Mouse (Mus musculus) layer of hippocampus, adult 11-12 months (tissue): ENCODE results near the gene Pros1.
A peak's percentile ranks its signal among the peaks of the same experiment; 100 is the strongest.

ENCODE experiments used
- DNase-seq: peaks from one replicate; pipeline ENCODE4 v3.0.0; 2022; ENCODE audit warnings: low spot score

Gene Pros1

DNA sequence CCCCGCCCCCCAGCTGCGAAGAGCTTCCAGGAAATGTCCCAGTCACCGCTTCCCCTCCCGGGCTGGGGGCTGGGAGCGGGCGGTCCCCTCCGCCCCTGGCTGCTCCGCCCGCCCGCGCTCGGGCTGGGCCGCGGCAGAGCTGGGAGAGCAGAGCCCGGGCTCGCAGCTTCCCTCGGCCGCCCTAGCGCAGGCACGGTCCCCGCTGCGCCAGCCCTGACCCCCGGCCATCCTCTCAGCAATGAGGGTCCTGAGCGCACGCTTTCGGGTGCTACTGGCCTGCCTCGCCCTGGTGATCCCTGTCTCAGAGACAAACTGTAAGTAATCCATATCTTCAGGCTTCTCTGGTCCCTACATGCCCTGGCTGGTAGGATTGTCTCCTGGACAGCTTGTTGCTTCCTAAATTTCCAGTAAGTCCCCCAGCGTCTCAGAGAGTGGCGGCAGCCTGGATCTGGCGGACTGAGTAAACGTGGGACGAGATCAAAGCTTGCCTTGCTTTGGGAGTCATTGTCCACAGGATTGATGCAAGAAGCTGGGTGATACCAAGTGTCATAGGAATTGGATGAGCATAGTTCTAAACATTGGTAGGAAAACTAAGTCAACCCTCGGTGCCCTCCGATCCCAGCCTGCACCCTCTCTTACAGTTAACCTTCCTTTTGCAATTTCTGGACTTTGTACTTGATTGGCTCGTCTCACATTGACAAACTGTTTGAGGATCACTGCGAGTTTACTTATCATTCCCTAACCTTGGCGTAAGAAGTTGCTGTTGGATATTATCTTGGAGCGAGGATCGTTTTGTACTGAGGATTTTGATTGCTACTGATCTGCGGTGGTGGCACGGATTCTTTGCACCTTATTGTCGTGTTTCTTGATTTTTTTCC is at the start of gene Pros1:
Pros1 (plus strand) TSS at position 117 of the 878 bp plus-strand sequence.
- DNase-seq, result peak; percentile 41

GRCm38 (mm10) chr16:62804621-62805020 is 49.5 kb upstream of the Pros1 start:
- no peak for DNase-seq

DNA sequence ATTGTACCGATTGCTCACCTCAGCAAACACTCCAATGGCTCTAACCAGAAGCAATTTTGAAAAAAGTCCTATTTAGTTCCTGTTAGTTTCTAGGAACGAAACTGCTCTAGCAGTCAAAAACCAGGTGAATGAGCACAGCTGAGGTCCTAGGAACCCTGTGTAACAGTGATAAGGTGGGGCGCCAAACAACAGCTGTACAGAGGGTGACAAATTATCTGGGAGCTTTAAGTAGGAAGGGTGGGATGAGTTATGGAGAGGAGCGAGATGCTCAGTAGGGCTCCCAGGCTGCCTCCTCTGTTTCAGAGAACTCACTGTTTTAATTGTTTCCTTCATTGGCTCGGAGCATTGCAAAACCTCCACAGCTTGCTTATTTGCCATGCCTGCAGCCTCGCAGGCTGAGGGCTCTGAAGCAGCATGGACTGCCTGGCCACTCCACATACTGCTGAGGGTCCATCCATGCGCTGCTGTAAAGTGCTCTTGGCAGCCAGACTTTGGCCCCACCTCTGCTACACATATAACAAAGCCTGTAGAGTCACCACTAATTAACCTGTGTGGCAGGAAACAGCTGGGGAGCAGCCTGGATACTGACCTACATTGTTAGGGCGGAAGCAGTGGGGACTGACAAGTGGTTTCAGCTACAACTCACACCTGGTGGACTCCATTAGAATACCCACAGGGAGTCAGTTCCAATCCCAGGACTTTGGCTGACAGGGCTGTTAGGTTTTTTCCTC is 46.7 kb upstream of the Pros1 start:
- DNase-seq, result no peak

DNA sequence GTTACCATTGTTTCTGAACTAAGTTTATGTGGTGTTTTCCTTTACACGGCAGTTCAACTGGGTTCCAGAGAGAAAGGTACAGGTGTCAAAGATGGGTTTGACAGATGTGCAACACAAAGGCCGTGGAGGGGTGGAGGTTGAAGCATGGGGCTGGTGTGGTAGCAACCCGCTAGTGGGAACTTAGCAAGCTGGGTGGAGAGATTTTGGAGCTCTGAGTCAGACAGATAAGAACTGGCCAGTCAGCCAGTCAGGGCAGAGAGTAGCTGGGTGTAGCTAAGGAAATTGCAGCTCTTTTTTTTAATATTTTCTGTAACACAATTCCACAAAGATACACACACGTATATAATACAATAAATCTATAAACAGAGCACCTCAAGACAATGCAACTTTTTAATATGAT is 43.3 kb upstream of the Pros1 start:
- no peak for DNase-seq

DNA sequence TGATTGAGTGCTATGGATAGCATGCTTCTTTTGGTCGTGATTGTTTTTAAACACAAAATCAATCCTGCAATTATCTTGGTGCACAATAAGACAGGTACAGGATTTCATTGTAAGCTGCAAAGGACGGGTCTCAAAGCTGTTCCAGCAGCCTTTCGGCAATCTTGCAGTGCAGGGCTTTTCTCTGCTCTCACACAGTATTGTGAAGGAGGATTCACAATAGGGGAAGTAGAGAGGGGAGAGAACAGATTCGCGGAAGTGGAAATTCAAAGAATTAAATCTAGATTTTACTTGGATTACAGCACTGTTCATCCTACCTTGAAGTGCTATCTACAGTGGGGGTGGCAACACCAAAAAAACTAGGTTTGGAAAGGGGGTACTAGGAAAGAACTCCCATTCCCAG is 40.3 kb upstream of the Pros1 start:
- DNase-seq, result no peak

- no peak for DNase-seq
Observed at GRCm38 (mm10) chr16:62814491-62814890, 39.6 kb upstream of the Pros1 start, which contains the start of gene Stx19. TSS of gene Stx19 (plus strand) at chr16:62814676.

- no peak for DNase-seq
Observed at GRCm38 (mm10) chr16:62822472-62822871, 31.6 kb upstream of the Pros1 start.

GRCm38 (mm10) chr16:62826156-62827001 is 27.7 kb upstream of the Pros1 start:
- DNase-seq, result peak; percentile 22

- no peak for DNase-seq
Observed at GRCm38 (mm10) chr16:62832027-62832426, 22.1 kb upstream of the Pros1 start.

DNA sequence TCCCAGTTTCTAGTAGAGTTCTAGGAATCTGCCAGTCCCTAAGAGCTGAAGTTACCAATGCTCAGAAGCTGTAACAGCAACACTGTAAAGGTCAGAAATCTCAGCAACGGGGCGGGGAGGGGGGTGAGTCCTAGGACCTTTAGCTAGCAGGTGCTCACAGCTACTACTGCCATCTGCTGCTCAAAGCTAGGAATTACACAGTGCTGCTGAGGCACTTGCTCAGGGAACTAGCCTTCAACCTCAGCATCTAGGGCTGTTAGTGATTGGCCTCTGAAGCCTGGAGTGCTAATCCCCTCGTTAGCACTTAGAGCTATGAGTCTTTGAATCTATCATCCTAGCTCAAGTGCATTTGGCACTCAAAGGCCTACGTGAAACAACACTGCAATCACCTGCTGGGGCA is 21.6 kb upstream of the Pros1 start:
- peak; percentile 34 for DNase-seq

- no peak for DNase-seq
Observed at GRCm38 (mm10) chr16:62834016-62834735, 19.9 kb upstream of the Pros1 start.

DNA sequence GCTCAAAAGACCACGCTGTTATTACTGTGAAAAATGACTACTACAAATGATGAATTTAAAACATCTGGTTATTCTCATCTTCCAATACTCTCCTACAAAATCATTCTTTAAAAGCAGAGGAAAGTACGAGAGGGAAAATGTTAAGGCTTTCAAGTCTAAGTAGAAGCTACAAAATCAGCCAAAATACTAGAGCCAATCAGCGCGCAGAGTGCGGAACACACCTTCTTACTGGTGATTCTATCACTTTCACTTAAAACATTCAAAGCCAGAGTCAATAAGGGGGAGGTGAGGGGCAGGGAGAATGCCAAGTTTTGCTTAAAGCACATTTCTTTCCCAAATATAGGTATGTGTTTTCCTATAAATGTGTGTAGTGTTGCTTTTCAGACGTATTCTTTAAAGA is 8.8 kb upstream of the Pros1 start:
- no peak for DNase-seq

GRCm38 (mm10) chr16:62846498-62847312 is 7.4 kb upstream of the Pros1 start, which contains the start of gene Arl13b:
TSS of gene Arl13b (minus strand) at chr16:62847040.
- peak; percentile 94 for DNase-seq

DNA sequence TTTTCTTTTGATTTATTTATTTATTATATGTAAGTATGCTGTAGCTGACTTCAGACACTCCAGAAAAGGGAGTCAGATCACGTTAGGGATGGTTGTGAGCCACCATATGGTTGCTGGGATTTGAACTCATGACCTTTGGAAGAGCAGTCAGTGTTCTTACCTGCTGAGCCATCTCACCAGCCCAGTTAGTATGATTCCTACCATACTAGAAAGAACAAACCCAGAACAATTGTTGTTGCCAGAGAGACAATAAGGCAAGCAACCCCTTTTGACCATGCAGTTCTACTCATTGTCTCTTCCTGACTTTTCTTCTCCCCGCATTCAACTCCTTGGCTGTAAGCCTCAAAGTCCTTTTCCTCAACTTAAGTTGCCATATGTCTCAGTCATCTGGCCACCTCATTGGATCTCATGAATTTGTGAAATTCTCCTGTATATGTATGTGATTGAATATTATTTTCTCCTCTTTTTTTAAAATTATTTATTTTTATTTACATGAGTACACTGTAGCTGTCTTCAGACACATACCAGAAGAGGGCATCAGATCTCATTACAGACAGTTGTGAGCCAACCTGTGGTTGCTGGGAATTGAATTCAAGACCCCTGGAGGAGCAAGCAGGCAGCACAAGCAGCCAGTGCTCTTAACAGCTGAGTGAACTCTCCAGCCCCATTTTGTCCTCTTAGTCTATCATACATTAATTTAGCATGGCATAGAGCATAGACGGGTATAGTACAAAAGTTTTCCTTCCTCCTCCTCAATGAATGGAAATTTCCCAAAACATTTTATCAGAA is 1.4 kb upstream of the Pros1 start:
- DNase-seq, result no peak

DNA sequence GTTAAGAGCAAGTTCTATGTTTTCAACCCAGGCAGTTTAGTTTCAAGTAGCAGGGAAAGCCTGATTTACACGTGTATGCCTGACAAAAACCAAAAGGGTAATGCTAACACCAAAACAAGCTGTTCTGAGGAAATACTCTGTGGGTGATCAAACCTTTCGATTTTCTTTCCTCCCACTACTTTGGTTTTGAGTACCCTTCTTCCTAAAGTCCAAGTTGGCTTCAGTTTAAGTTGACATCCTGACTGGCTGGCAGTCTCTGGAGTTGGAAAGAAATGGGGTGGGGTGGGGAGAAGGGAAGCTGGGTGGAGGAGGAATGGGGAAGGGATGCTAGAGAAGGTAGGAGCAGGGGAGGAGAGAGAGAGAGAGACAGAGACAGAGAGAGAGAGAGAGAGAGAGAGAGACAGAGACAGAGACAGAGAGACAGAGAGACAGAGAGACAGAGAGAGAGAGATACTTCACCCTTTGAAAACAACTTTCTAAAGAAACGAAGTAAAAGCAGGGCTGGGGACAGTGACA is 438 bp upstream of the Pros1 start:
- DNase-seq, result no peak

GRCm38 (mm10) chr16:62855385-62855784 is 1.3 kb downstream of the Pros1 start:
- DNase-seq, result no peak

DNA sequence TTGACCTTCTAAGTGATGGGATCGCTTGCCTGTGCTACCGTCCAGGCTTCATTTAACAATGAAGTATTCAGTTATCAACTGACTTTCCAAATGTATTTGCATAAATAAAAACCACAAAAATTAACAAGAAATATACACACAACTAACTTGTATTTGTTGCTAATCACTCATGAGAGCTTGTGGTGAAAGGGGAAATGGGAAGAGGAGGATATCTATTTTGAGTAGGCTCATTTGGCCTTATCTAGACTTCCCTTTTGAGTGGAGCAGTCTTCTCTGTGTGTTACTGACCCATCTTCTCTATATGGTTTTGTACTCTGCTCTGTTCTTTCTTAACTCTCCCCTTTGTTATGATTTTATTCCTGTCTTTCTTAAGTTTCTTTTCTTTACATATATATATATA is 2.2 kb downstream of the Pros1 start:
- no peak for DNase-seq

DNA sequence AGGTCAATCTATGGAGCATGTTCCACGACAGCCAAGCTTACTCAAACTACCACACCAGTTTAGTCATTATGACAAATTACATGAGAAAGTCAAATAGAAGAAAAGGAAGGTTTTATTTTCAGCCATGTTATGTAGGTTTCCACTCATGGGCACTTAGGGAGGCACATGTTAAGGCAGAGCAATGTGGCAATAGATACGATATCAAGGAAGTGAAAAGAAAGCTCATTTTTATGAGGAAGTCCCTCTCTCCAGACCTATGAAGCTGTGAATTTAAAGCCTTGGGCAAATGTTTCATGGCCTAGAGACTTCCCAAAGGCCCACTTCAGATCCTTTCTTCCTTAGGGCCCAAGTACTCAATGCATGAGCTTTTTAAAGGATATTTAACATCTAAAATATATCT is 3.4 kb downstream of the Pros1 start:
- no peak for DNase-seq

DNA sequence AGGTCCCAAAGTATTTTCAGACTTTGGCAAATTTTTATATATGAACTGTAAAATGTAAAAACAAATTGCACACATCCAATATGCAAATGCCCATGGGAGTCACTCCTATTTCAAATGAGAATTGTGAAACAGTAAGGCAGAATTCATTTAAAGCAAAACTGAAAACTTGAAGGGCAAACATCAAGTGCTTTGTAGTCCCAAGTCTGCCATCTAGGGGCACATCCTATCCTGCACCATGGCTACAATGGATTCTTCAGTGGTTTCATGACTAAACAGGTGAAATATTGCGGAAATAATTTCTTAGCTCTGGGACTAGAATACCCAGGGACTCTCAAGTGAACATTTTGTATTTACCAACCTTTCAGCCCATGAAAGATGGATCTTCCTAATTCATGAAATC is 3.9 kb downstream of the Pros1 start:
- peak; percentile 21 for DNase-seq

- no peak for DNase-seq
Observed at GRCm38 (mm10) chr16:62860140-62860539, 6.0 kb downstream of the Pros1 start.
